Mouse (Mus musculus): ENCODE data around the gene Paqr6.
"Not testable (repeated sequence)": the region's sequence is repeated elsewhere in the genome, so short reads cannot be mapped to it uniquely, and the experiment has no call there.

Paqr6 gene

DNA sequence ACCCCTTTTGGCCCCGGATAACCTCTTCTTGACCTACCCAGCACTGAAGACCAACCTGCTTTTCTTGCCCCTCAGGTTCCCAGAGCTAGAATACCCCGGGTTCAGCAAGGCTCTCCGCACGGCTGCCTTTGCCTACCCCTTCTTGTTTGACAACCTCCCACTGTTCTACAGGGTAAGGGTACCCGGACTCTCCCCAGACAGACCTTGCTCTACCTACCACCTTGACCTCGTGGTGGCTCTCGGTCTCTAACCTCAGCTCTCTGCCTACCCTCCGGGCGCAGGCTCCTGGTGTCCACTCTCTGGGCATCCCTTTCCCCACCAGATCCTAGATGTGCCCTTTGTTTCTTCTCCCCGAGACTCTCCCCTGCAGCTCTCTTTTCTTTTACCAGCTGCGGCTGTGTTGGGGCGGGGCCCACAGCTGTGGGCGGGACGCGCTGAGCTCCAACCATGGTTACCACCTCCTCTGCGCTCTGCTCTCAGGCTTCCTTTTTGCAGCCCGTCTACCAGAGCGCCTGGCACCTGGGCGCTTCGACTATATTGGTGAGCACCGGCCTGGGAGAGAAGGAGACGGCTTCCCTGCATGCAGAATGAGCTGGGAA, 2.5 kb downstream of the Paqr6 start:
- DNase-seq (ENCODE audit: low spot score): peak; percentile 30

- DNase-seq (ENCODE audit: low spot score): not testable (repeated sequence)
These were observed 3.1 kb downstream of the Paqr6 start for GRCm38 (mm10) chr3:88367517-88367916.

DNA sequence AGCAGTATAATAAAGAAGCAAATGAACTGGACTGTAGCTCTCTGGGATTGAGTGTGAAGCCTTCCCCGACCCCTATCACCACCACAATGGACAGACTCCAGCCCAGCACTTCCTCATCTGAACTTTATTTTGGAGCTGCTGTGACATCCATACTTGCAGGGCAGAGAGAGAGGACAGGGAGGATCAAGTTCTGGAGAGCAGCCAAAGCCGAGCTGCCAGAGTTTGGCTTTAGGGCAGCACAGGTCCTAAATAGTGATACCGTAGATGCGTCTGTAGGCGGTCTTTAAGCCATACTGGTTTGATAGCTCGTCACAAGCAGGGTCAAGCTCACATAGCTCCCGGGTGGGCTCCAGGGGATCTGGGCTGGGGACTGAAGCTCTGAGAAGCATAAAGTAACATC, 4.1 kb downstream of the Paqr6 start:
- not testable (repeated sequence) for DNase-seq (ENCODE audit: low spot score)

DNA sequence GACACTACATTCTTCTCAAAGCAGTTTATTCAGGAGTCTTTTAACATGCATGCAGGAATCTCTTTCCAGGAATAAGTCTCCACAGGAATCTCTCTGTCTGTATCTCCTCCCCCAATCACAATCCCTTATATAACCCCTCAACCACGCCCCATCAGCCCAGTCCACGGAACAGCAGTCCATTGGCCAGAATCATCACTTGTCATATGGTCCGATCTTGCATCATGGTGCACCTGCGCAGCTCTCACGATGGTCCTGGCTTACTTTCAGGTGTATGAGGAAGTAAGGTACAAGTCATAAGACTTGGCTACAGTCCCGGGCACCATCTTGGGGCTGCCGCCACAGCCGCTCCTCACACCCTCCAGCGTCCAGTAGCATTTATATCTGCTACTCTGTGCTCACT, 8.3 kb downstream of the Paqr6 start, which contains the start of gene Bglap3:
Bglap3 (minus strand) TSS at position 101 of the 400 bp plus-strand sequence.
- DNase-seq (ENCODE audit: low spot score): not testable (repeated sequence)

- DNase-seq (ENCODE audit: low spot score): not testable (repeated sequence)
These were observed 11.6 kb downstream of the Paqr6 start for GRCm38 (mm10) chr3:88375750-88376626.

DNA sequence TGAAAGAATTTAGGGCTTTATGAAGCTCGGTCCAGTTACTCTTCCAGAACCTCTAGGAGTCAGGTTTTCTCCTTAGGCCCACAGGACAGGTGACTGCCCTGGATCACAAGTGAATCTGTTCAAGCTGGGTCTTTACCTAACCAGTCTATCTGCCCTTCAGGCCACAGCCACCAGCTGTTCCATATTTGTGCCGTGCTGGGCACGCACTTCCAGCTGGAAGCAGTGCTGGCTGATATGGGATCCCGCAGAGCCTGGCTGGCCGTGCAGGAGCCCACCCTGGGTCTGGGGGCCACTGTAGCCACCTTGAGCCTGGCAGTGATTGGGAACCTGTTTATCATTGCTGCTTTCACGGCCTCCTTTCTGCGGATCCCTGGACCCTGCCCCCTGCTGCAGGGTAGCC, 12.3 kb downstream of the Paqr6 start:
- DNase-seq (ENCODE audit: low spot score): not testable (repeated sequence)

- not testable (repeated sequence) for DNase-seq (ENCODE audit: low spot score)
These were observed 14.2 kb downstream of the Paqr6 start, which contains the start of gene Bglap2 for GRCm38 (mm10) chr3:88378599-88378998. Gene Bglap2, minus strand, starts transcription at chr3:88378699.

GRCm38 (mm10) chr3:88381389-88382315, 17.3 kb downstream of the Paqr6 start:
- DNase-seq (ENCODE audit: low spot score): not testable (repeated sequence)

GRCm38 (mm10) chr3:88382383-88382782, 18.0 kb downstream of the Paqr6 start:
- not testable (repeated sequence) for DNase-seq (ENCODE audit: low spot score)

GRCm38 (mm10) chr3:88384364-88384763, 20.0 kb downstream of the Paqr6 start, which contains the start of gene Bglap:
Gene Bglap, minus strand, starts transcription at chr3:88384464.
- DNase-seq (ENCODE audit: low spot score): no peak

- DNase-seq (ENCODE audit: low spot score): no peak
These were observed 29.5 kb downstream of the Paqr6 start for GRCm38 (mm10) chr3:88393776-88394375.

DNA sequence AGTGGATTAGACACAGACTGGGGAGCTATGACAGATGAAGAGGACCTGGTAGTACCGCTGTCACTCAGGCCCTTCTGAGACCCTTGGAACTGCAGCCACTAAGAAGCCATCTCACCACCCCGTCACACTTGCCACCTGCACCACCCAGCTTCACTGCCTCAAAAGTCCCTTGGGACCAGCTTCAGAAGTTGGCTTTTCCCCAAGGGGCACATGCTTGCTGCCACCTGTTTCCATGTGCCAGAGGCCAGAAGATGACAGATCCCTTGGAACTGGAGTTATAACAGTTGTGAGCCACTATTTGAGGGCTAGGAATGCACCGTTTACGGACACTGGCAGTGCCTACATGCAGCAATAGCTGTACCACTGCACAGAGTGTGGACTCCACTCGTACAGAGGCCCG, 30.9 kb downstream of the Paqr6 start:
- peak; percentile 26 for DNase-seq (ENCODE audit: low spot score)

DNA sequence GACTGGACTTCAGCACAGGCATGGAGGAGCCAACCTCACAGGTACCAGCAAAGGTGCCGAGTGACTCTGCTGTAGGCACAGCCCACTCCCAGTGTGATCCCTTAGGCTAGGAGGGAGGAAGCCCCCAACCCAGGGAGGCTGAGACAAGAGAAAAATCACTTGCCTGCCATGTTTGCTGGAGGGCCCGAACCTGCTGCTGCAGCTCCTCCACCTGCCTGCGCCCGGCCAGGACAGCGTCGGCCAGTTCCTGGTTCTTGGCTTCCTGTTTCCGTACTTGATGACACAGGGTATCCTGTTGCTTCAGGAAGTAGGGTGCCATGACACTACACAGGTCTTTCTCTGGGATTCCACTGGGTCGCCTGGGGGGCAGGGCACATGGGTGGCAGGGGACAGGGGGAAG, 31.4 kb downstream of the Paqr6 start:
- DNase-seq (ENCODE audit: low spot score): no peak

GRCm38 (mm10) chr3:88398666-88399065, 34.3 kb downstream of the Paqr6 start:
- no peak for DNase-seq (ENCODE audit: low spot score)

DNA sequence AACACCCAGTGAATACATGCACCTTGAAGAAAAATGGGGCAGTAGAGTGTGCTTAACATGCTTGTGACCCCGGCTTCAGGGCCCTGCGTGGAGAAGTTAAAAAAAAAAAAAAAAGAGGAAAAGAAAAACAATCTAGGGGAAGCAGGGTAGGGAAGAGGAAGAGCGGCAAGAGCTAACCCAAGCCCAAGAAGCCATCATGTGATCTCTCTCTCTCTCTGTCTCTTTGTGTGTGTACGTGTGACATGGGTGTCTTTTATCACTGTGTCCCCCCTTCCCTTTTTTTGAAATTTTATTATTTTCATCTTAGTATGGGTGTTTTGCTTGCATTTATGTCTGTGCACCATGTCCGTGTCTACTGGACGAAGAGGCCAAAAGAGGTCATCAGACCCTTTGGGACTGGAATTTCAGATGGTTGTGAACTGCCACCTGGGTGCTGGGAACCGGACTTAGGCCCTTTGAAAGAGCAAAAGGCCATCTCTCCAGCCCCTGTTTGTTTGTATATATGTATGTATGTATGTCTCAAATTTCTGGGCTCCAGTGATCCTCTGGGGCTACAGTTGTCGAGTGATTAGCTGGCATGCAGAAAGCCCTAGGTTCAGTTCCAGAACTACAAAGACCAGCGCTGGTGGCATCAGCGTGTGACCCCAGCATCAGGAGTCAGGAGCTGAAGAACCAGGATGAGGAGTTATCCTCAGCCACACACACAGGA, 39.3 kb downstream of the Paqr6 start:
- DNase-seq (ENCODE audit: low spot score): no peak

GRCm38 (mm10) chr3:88407090-88407489, 42.7 kb downstream of the Paqr6 start:
- DNase-seq (ENCODE audit: low spot score): peak; percentile 58

DNA sequence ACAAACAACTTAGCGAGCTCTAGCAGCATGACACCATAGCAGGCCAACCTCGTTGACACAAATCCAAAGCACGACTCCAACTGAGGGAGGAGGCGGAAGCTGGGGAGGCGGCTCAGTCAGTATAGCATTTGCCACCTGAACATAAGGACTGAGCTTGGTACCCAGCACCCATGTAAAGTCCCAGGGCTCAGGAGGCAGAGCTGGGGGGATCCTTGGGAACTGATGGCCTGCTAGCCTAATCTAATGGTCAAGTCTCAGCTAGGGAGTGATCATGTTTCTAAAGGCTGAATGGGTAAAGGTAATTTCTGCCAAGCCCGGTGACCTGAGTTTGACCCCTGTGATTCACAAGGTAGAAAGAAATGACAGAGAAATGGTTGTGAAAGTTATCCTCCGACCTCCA, 43.1 kb downstream of the Paqr6 start:
- DNase-seq (ENCODE audit: low spot score): no peak

- no peak for DNase-seq (ENCODE audit: low spot score)
These were observed 44.6 kb downstream of the Paqr6 start for GRCm38 (mm10) chr3:88408953-88409352.

DNA sequence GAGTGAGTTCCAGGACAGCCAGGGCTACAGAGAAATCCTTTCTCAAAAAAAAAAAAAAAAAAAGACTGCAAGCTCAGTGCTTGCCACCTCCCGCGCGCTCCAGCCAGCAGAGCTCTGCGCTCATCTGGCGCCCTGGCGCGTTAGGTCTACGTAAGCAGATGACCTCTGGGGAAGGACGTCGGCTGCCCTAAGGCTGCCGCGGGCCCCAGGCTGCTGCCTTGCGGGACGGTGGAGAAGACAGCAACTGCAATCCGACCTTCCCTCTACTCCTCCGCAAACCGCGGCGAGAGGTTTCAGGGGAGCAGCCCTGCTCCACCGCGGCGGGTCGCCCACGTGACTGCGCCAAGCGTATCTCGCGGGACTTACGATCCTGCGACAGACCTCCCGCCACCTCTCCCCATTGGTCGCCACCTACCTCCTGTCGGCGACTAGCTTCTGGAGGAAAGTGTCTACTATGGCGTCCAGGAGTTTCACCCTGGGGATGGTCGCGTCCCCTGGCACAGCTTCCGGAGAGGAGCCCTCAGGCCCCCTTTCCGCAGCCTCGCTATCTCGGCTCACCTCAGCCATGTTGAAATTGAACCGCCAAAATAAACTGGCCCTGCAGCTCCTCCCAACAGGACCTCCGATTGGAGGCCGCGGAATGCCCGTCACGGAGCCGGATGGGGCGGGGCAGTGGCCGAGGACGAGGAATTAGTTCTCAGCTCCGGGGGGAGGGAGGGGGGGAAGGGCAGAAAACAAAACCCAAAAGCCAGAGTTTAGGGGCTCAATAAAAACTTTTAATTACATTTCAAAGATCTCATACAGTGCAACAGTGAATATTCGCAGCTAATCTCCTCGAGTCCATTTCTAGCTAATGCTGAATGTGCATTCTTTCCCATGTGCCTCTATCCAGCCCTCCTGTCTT, 45.6 kb downstream of the Paqr6 start, which contains the start of gene Pmf1:
Pmf1 (minus strand) TSS at position 591 of the 904 bp plus-strand sequence.
- DNase-seq (ENCODE audit: low spot score): peak; percentile 89

DNA sequence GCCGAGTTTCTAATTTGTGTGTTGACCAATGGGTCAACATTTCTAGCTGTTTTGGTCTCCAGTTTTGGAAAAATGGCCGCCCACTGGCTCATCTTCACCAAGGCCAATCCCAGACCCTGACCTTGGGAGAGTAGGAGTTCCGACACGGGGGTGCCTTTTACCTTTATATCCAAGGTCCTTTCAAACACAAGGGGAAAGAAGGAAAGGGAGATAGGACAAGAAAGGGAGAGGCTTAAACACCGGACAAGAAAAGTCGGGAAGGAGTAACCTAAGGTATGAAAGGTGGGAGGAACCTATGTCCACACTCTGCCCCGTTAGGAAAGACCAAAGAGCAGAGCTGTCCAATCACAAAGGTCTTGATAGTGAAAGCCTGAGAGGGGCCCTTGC, 46.3 kb downstream of the Paqr6 start:
- DNase-seq (ENCODE audit: low spot score): no peak
